Mouse (Mus musculus) midbrain, postnatal 0 days (tissue): ENCODE measurements around the gene Hagh. TPM values are rescaled to one million over a fixed set of nuclear protein-coding genes. Genes with fewer than 3 reads are reported as not detected.

Experiments
- ATAC-seq: fragments of 200-750 bp; cut with Nextera tagmentation; 2 replicates; pipeline ENCODE4 v1.8.0; 2017; ENCODE audit warnings: moderate number of reproducible peaks, mild to moderate bottlenecking, moderate TSS enrichment, moderate library complexity; ENCODE audit not compliant: low FRiP score
- DNase-seq: peaks from one replicate; pipeline ENCODE4 v3.0.0-alpha.2; 2015; ENCODE audit warnings: low spot score
- H3K27ac ChIP-seq: fragments of 300-500 bp; sonication (generic); 2 replicates; pipeline ENCODE4 v1.5.1; 2014; ENCODE audit warnings: low read depth, mild to moderate bottlenecking, low read length, mixed read lengths
- H3K27me3 ChIP-seq: fragments of 300-500 bp; sonication (generic); 2 replicates; pipeline ENCODE4 v1.6.1; 2014; ENCODE audit warnings: low read length, control low read depth, mixed read lengths; ENCODE audit not compliant: insufficient read depth
- H3K36me3 ChIP-seq: fragments of 300-500 bp; sonication (generic); 2 replicates; pipeline ENCODE4 v1.6.1; 2014; ENCODE audit warnings: low read length, control low read depth, mixed read lengths; ENCODE audit not compliant: insufficient read depth
- H3K4me1 ChIP-seq: fragments of 300-500 bp; sonication (generic); 2 replicates; pipeline ENCODE4 v1.6.1; 2014; ENCODE audit warnings: mild to moderate bottlenecking, control low read depth, antibody characterized with exemption, low read length, mixed read lengths; ENCODE audit not compliant: insufficient read depth
- H3K4me2 ChIP-seq: fragments of 300-500 bp; sonication (generic); 2 replicates; pipeline ENCODE4 v1.6.1; 2014; ENCODE audit warnings: low read depth, mild to moderate bottlenecking, low read length, mixed read lengths; ENCODE audit not compliant: poor library complexity, severe bottlenecking
- H3K4me3 ChIP-seq: fragments of 300-500 bp; sonication (generic); 2 replicates; pipeline ENCODE4 v1.5.1; 2014; ENCODE audit warnings: low read depth, mild to moderate bottlenecking, low read length, moderate library complexity
- H3K9ac ChIP-seq: fragments of 300-500 bp; sonication (generic); replicated peaks from 2 replicates; pipeline ENCODE4 v1.6.1; 2014; ENCODE audit warnings: mild to moderate bottlenecking, low read length, moderate library complexity, mixed read lengths; ENCODE audit not compliant: poor library complexity, severe bottlenecking
- H3K9me3 ChIP-seq: fragments of 300-500 bp; sonication (generic); 2 replicates; pipeline ENCODE4 v1.6.1; 2016; ENCODE audit warnings: low read length, control low read depth
- CTCF ChIP-seq: IDR thresholded peaks from 2 replicates; pipeline ENCODE4 v1.5.1; 2016; ENCODE audit warnings: antibody characterized with exemption, mild to moderate bottlenecking
- WGBS: fragments of 180-500 bp; shearing (Covaris S2); extraction: QIAGEN DNeasy Blood & Tissue Kit; methylation state at CpG from one replicate; pipeline ENCODE4 v1.1.7; 2014; 5-methylcytosine and 5-hydroxymethylcytosine counted together
- polyA plus RNA-seq: library from polyadenylated mRNA; unstranded; fragments of >200 nt; fragmentation: Nextera tagmentation; extraction: Ambion mirVana; gene quantifications from 2 replicates; pipeline ENCODE4 v1.2.1, GENCODE M21; 2015
- total RNA-seq: library from RNA; depleted of rRNA; stranded (reverse); fragments of >200 nt; gene quantifications from 2 replicates; pipeline ENCODE4 v1.2.3, GENCODE M21; 2014

The Hagh gene
- total and polyA plus RNA-seq, 2 experiments from 2014 or later = 74.0 to 119 TPM

- peak within 1 kb of the TSS; percentile 93 for H3K9ac ChIP-seq
- H3K4me2 ChIP-seq = peak within 1 kb of the TSS; percentile 98
- H3K27ac ChIP-seq = peak within 1 kb of the TSS; percentile 91
- no peaks in the 10 kb centered on the region for H3K9me3 ChIP-seq
- peak within 1 kb of the TSS; percentile 87 for H3K4me3 ChIP-seq
- no peaks in the 10 kb centered on the region for H3K27me3 ChIP-seq
- no peak for TF ChIP-seq CTCF
- under 1% methylated on average over 54 of the region's 62 CpGs for WGBS
- H3K4me1 ChIP-seq = peaks cover 14% of the 10 kb centered on the region
- H3K36me3 ChIP-seq = peaks cover 50% of the 10 kb centered on the region
- ATAC-seq (peak; percentile 62), DNase-seq (peak; percentile 94)
Measured at GRCm38 (mm10) chr17:24894995-24895547, 55.1 kb downstream of the Hagh start, which contains the start of the genes Eme2 and Mrps34. Gene Eme2 (minus strand): TSS chr17:24895087. Gene Mrps34 (plus strand): TSS chr17:24895116.

- 10% methylated on average over 23 of the region's 23 CpGs for WGBS
- H3K4me2 ChIP-seq = peak overlapping the region; percentile 98
- peaks cover 14% of the 10 kb centered on the region for H3K4me1 ChIP-seq
- peak overlapping the region; percentile 91 for H3K27ac ChIP-seq
- peak overlapping the region; percentile 93 for H3K9ac ChIP-seq
- H3K36me3 ChIP-seq = peaks cover 50% of the 10 kb centered on the region
- H3K27me3 ChIP-seq = no peaks in the 10 kb centered on the region
- peak overlapping the region; percentile 87 for H3K4me3 ChIP-seq
- ATAC-seq = no peak
- no peak for TF ChIP-seq CTCF
- no peaks in the 10 kb centered on the region for H3K9me3 ChIP-seq
- no peak for DNase-seq
Measured at GRCm38 (mm10) chr17:24895571-24896240, 55.8 kb downstream of the Hagh start.

- Histone ChIP-seq H3K4me1 (peaks cover 14% of the 10 kb centered on the region), H3K4me3 (peak within 1 kb of the TSS; percentile 87), H3K36me3 (peaks cover 50% of the 10 kb centered on the region), H3K9me3 (no peaks in the 10 kb centered on the region), H3K27ac (peak within 1 kb of the TSS; percentile 91), H3K9ac (peak within 1 kb of the TSS; percentile 93), H3K4me2 (peak within 1 kb of the TSS; percentile 98), H3K27me3 (no peaks in the 10 kb centered on the region)
- peak; percentile 64 for TF ChIP-seq CTCF
- DNase-seq (peak; percentile 75), ATAC-seq (peak; percentile 49)
- under 1% methylated on average over 50 of the region's 50 CpGs for WGBS
Measured at GRCm38 (mm10) chr17:24896241-24896992, 56.5 kb downstream of the Hagh start, which contains the start of gene Nme3. Gene Nme3 (plus strand): TSS chr17:24896500.

- Histone ChIP-seq H3K4me1 (peaks cover 14% of the 10 kb centered on the region), H3K9ac (peak overlapping the region; percentile 93), H3K27me3 (no peaks in the 10 kb centered on the region), H3K9me3 (no peaks in the 10 kb centered on the region), H3K27ac (peak overlapping the region; percentile 91), H3K4me2 (peak overlapping the region; percentile 98), H3K4me3 (peak overlapping the region; percentile 87), H3K36me3 (peaks cover 54% of the 10 kb centered on the region)
- TF ChIP-seq CTCF = no peak
- 23% methylated on average over 11 of the region's 11 CpGs for WGBS
- ATAC-seq (peak; percentile 12; the same call in 1 of the 2 replicates), DNase-seq (no peak)
Measured at GRCm38 (mm10) chr17:24896993-24897269, 57.0 kb downstream of the Hagh start.

- Histone ChIP-seq H3K27me3 (no peaks in the 10 kb centered on the region), H3K27ac (0 out of 2 replicates have a peak overlapping the region, but pooled peaks have one; percentile 91), H3K9ac (peak overlapping the region; percentile 93), H3K36me3 (peaks cover 54% of the 10 kb centered on the region), H3K4me1 (peaks cover 14% of the 10 kb centered on the region), H3K4me3 (peak overlapping the region; percentile 87), H3K9me3 (no peaks in the 10 kb centered on the region), H3K4me2 (peak overlapping the region; percentile 98)
- WGBS = 79% methylated on average over 4 of the region's 4 CpGs
- no peak for TF ChIP-seq CTCF
- DNase-seq (no peak), ATAC-seq (no peak)
Measured at GRCm38 (mm10) chr17:24897600-24897999, 57.7 kb downstream of the Hagh start.
